Mouse (Mus musculus) lung, postnatal 36 days (tissue): Measurements from ENCODE around the gene Hnrnpl.
A peak's percentile ranks its signal among the peaks of the same experiment; 100 is the strongest.

Experiments used
- DNase-seq: peaks from one replicate; pipeline ENCODE4 v3.0.0; 2022; ENCODE audit warnings: mixed read lengths

The Hnrnpl gene

GRCm38 (mm10) chr7:28790066-28790806, 18.1 kb upstream of the Hnrnpl start:
- DNase-seq: no peak

- DNase-seq: no peak
Measured at GRCm38 (mm10) chr7:28791706-28792105, 16.6 kb upstream of the Hnrnpl start.

- DNase-seq: no peak
Measured at GRCm38 (mm10) chr7:28792391-28793185, 15.8 kb upstream of the Hnrnpl start.

- peak; percentile 70 for DNase-seq
Measured at GRCm38 (mm10) chr7:28793834-28794233, 14.5 kb upstream of the Hnrnpl start.

- no peak for DNase-seq
Measured at GRCm38 (mm10) chr7:28794496-28794895, 13.8 kb upstream of the Hnrnpl start.

- DNase-seq: peak; percentile 44
Measured at GRCm38 (mm10) chr7:28795832-28796231, 12.5 kb upstream of the Hnrnpl start.

- DNase-seq: peak; percentile 90
Measured at GRCm38 (mm10) chr7:28796562-28796975, 11.8 kb upstream of the Hnrnpl start.

GRCm38 (mm10) chr7:28799994-28800393, 8.3 kb upstream of the Hnrnpl start:
- DNase-seq: no peak

GRCm38 (mm10) chr7:28801451-28801850, 6.9 kb upstream of the Hnrnpl start:
- DNase-seq: no peak

GRCm38 (mm10) chr7:28801901-28802670, 6.3 kb upstream of the Hnrnpl start:
- DNase-seq: peak; percentile 85

- peak; percentile 87 for DNase-seq
Measured at GRCm38 (mm10) chr7:28802846-28803588, 5.3 kb upstream of the Hnrnpl start.

GRCm38 (mm10) chr7:28803756-28804155, 4.6 kb upstream of the Hnrnpl start:
- DNase-seq: no peak

GRCm38 (mm10) chr7:28806869-28807268, 1.5 kb upstream of the Hnrnpl start:
- peak; percentile 42 for DNase-seq

- DNase-seq: no peak
Measured at GRCm38 (mm10) chr7:28807641-28808220, 610 bp upstream of the Hnrnpl start.

GRCm38 (mm10) chr7:28808957-28809393, 634 bp downstream of the Hnrnpl start:
- peak; percentile 96 for DNase-seq

GRCm38 (mm10) chr7:28809401-28810089, 1.2 kb downstream of the Hnrnpl start:
- DNase-seq: peak; percentile 75

GRCm38 (mm10) chr7:28810107-28811066, 2.0 kb downstream of the Hnrnpl start:
- peak; percentile 100 for DNase-seq

GRCm38 (mm10) chr7:28811228-28811627, 2.9 kb downstream of the Hnrnpl start:
- peak; percentile 92 for DNase-seq

- no peak for DNase-seq
Measured at GRCm38 (mm10) chr7:28811640-28812275, 3.4 kb downstream of the Hnrnpl start.

GRCm38 (mm10) chr7:28812436-28812835, 4.1 kb downstream of the Hnrnpl start:
- no peak for DNase-seq
